Mouse (Mus musculus): Measurements from ENCODE around the gene Ywhah. TPM values are rescaled to one million over a fixed set of nuclear protein-coding genes. Genes with fewer than 3 reads are reported as not detected.

Ywhah gene
- 282 and 289 TPM in 2 replicates for polyA plus RNA-seq (2015; fragmentation: Nextera tagmentation; extraction: Ambion mirVana)

GRCm38 (mm10) chr5:33018561-33019425 is at the start of gene Ywhah:
TSS of gene Ywhah (plus strand) at chr5:33018816.

Other genes with a start within 250 kb of the Ywhah start
- gene Pisd, start 233.2 kb upstream of the Ywhah start, polyA plus RNA-seq (2015; fragmentation: Nextera tagmentation; extraction: Ambion mirVana): 61.7 and 73.7 TPM in 2 replicates
- gene Gm20671, start 191.7 kb upstream of the Ywhah start, polyA plus RNA-seq (2015; fragmentation: Nextera tagmentation; extraction: Ambion mirVana): not detected in 2 replicates
- 7.6 and 12.1 TPM in 2 replicates for gene Prr14l, start 164.6 kb upstream of the Ywhah start, polyA plus RNA-seq (2015; fragmentation: Nextera tagmentation; extraction: Ambion mirVana)
- 8.4 and 12.3 TPM in 2 replicates for gene Depdc5, start 155.1 kb upstream of the Ywhah start, polyA plus RNA-seq (2015; fragmentation: Nextera tagmentation; extraction: Ambion mirVana)
- 0.03 and 0.49 TPM in 2 replicates for gene Slc5a1, start 85.4 kb downstream of the Ywhah start, polyA plus RNA-seq (2015; fragmentation: Nextera tagmentation; extraction: Ambion mirVana)
- 16.2 and 33.4 TPM in 2 replicates for gene Spon2, start 199.6 kb downstream of the Ywhah start, polyA plus RNA-seq (2015; fragmentation: Nextera tagmentation; extraction: Ambion mirVana)